Mouse (Mus musculus) lung, postnatal 0 days (tissue): ENCODE measurements around the gene Gpr141. TPM values are rescaled to one million over a fixed set of nuclear protein-coding genes. Genes with fewer than 3 reads are reported as not detected.

Experiments
- ATAC-seq: fragments of 200-750 bp; cut with Nextera tagmentation; 2 replicates; pipeline ENCODE4 v1.8.0; 2017; ENCODE audit warnings: moderate library complexity
- DNase-seq: peaks from one replicate; pipeline ENCODE4 v3.0.0-alpha.2; 2016; ENCODE audit warnings: low spot score
- H3K27ac ChIP-seq: fragments of 300-500 bp; sonication (generic); 2 replicates; pipeline ENCODE4 v1.5.1; 2014; ENCODE audit warnings: antibody characterized with exemption, mild to moderate bottlenecking, low read length, mixed read lengths
- H3K27me3 ChIP-seq: fragments of 300-500 bp; sonication (generic); replicated peaks from 2 replicates; pipeline ENCODE4 v1.6.1; 2014; ENCODE audit warnings: low read length, mixed read lengths; ENCODE audit not compliant: insufficient read depth
- H3K36me3 ChIP-seq: fragments of 300-500 bp; sonication (generic); 2 replicates; pipeline ENCODE4 v1.6.1; 2014; ENCODE audit warnings: low read length, mixed read lengths; ENCODE audit not compliant: insufficient read depth
- H3K4me1 ChIP-seq: fragments of 300-500 bp; sonication (generic); 2 replicates; pipeline ENCODE4 v1.6.1; 2014; ENCODE audit warnings: antibody characterized with exemption, low read depth, low read length, mixed read lengths; ENCODE audit not compliant: insufficient read depth
- H3K4me2 ChIP-seq: fragments of 300-500 bp; sonication (generic); replicated peaks from 2 replicates; pipeline ENCODE4 v1.6.1; 2014; ENCODE audit warnings: low read depth, mild to moderate bottlenecking, low read length, moderate library complexity, mixed read lengths
- H3K4me3 ChIP-seq: fragments of 300-500 bp; sonication (generic); 2 replicates; pipeline ENCODE4 v1.5.1; 2014; ENCODE audit warnings: low read depth, low read length
- H3K9ac ChIP-seq: fragments of 300-500 bp; sonication (generic); replicated peaks from 2 replicates; pipeline ENCODE4 v1.6.1; 2014; ENCODE audit warnings: low read depth, mild to moderate bottlenecking
- H3K9me3 ChIP-seq: fragments of 300-500 bp; sonication (generic); 2 replicates; pipeline ENCODE4 v1.6.1; 2016; ENCODE audit warnings: low read length, mixed read lengths
- CTCF ChIP-seq: IDR thresholded peaks from 2 replicates; pipeline ENCODE4 v1.5.1; 2016; ENCODE audit warnings: antibody characterized with exemption, mild to moderate bottlenecking
- EP300 ChIP-seq: IDR thresholded peaks from 2 replicates; pipeline ENCODE4 v1.6.1; 2016; ENCODE audit warnings: antibody characterized with exemption, mild to moderate bottlenecking, control low read depth
- WGBS: fragments of 180-500 bp; shearing (Covaris S2); extraction: QIAGEN DNeasy Blood & Tissue Kit; methylation state at CpG from one replicate; pipeline ENCODE4 v1.1.7; 2014; 5-methylcytosine and 5-hydroxymethylcytosine counted together
- polyA plus RNA-seq: library from polyadenylated mRNA; unstranded; fragments of >200 nt; fragmentation: Nextera tagmentation; extraction: Ambion mirVana; gene quantifications from 2 replicates; pipeline ENCODE4 v1.2.1, GENCODE M21; 2015

Gpr141 gene
- polyA plus RNA-seq, 1 experiment from 2014 or later, result 2.6 TPM

GRCm38 (mm10) chr13:19703806-19704205, 120.3 kb downstream of the Gpr141 start:
- Histone ChIP-seq H3K27me3 (no peaks in the 10 kb centered on the region), H3K4me3 (no peak overlapping the region), H3K9me3 (no peaks in the 10 kb centered on the region), H3K36me3 (no peaks in the 10 kb centered on the region), H3K27ac (no peak overlapping the region), H3K9ac (no peak overlapping the region), H3K4me1 (no peaks in the 10 kb centered on the region), H3K4me2 (no peak overlapping the region)
- DNase-seq (no peak), ATAC-seq (no peak)
- WGBS, result 59% methylated on average over 4 of the region's 4 CpGs
- TF ChIP-seq CTCF, result no peak
- no peak for TF ChIP-seq EP300

GRCm38 (mm10) chr13:19701443-19702078, 122.5 kb downstream of the Gpr141 start:
- no peaks in the 10 kb centered on the region for H3K9me3 ChIP-seq
- H3K4me3 ChIP-seq, result no peak overlapping the region
- no peak overlapping the region for H3K27ac ChIP-seq
- H3K27me3 ChIP-seq, result no peaks in the 10 kb centered on the region
- H3K4me1 ChIP-seq, result no peaks in the 10 kb centered on the region
- DNase-seq (peak; percentile 9), ATAC-seq (no peak)
- no peaks in the 10 kb centered on the region for H3K36me3 ChIP-seq
- no peak overlapping the region for H3K9ac ChIP-seq
- TF ChIP-seq EP300 (no peak), CTCF (no peak)
- no peak overlapping the region for H3K4me2 ChIP-seq
- 63% methylated on average over 11 of the region's 11 CpGs for WGBS

GRCm38 (mm10) chr13:19700733-19701442, 123.2 kb downstream of the Gpr141 start:
- Histone ChIP-seq H3K27me3 (no peaks in the 10 kb centered on the region), H3K9ac (no peak overlapping the region), H3K4me2 (no peak overlapping the region), H3K9me3 (no peaks in the 10 kb centered on the region), H3K36me3 (no peaks in the 10 kb centered on the region), H3K4me1 (no peaks in the 10 kb centered on the region), H3K4me3 (no peak overlapping the region), H3K27ac (no peak overlapping the region)
- DNase-seq (peak; percentile 28), ATAC-seq (no peak)
- 55% methylated on average over 4 of the region's 4 CpGs for WGBS
- no peak for TF ChIP-seq EP300
- no peak for TF ChIP-seq CTCF

Other genes starting within 250 kb of the Gpr141 start
- 16.0 and 16.4 TPM in 2 replicates for gene Epdr1, start 204.3 kb downstream of the Gpr141 start, polyA plus RNA-seq
- 0.36 and 0.76 TPM in 2 replicates for gene Sfrp4, start 201.2 kb downstream of the Gpr141 start, polyA plus RNA-seq
- gene Nme8, start 126.5 kb downstream of the Gpr141 start, polyA plus RNA-seq, result 0.11 TPM in 1 of 2 replicates, not detected in the other